Mouse (Mus musculus): ENCODE measurements around the gene Gm45213. TPM values are rescaled to one million over a fixed set of nuclear protein-coding genes. Genes with fewer than 3 reads are reported as not detected.
A peak's percentile ranks its signal among the peaks of the same experiment; 100 is the strongest.

The Gm45213 gene
- total RNA-seq (2021), result not detected
- long read RNA-seq, experiment 1, partial matches to known transcripts, result 0 of 1 reads
- long read RNA-seq, experiment 1, other reads (novel, unspliced or antisense), result 1 of 1 reads
- long read RNA-seq, experiment 2, result 0 reads

GRCm38 (mm10) chr7:66043552-66044459, at the start of gene Gm45213:
Gene Gm45213 (plus strand): TSS chr7:66043602.
- DNase-seq (ENCODE audit: low spot score in 2 of 2), result no peak

DNA sequence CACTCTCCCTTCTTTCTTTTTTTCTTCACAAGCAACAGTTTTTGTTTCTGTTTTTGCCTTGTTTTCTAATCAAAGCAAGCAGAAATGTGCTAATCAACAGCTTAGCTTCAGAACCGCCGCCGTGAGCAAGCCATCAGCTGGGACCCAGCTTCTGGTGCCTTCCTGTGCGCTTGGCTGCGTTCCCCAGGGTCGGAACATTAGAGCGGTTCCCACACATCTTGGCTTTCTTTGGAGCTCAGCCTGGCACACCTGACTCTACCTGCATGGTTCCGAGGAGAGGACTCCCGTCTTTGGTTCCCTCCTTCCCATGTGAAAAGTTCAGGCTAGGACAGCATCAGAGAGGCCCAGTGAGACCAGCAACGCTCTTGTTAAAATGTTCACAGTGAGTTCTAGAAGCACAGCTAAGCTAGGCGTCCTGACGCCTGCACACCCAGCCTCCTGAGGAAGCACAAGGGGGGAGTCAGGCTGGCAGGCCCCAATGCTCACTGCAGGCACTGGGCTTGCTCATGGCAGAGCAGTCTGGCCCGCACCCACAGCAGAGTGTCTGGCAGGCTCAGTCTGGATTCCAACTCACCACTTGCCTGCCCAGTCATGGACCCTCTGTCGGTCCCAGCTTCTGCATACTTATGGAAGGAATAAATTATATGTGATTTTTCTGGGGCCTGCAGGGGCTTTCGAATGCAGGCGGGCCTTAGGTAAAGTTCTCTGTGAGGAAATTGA, 42.2 kb upstream of the Gm45213 start:
- no peak for DNase-seq (ENCODE audit: low spot score in 2 of 2)

GRCm38 (mm10) chr7:66001797-66002196, 41.6 kb upstream of the Gm45213 start:
- DNase-seq (ENCODE audit: low spot score in 2 of 2), result no peak

GRCm38 (mm10) chr7:66003447-66003846, 40.0 kb upstream of the Gm45213 start:
- DNase-seq (ENCODE audit: low spot score in 2 of 2), result no peak

GRCm38 (mm10) chr7:66003865-66004638, 39.4 kb upstream of the Gm45213 start:
- DNase-seq (ENCODE audit: low spot score in 2 of 2), result no peak

- no peak for DNase-seq (ENCODE audit: low spot score in 2 of 2)
These were observed 38.3 kb upstream of the Gm45213 start for GRCm38 (mm10) chr7:66005066-66005465.

GRCm38 (mm10) chr7:66008161-66008891, 35.1 kb upstream of the Gm45213 start:
- DNase-seq (ENCODE audit: low spot score in 2 of 2), result no peak

GRCm38 (mm10) chr7:66008892-66009273, 34.5 kb upstream of the Gm45213 start:
- DNase-seq (ENCODE audit: low spot score in 2 of 2), result no peak

GRCm38 (mm10) chr7:66010518-66010917, 32.9 kb upstream of the Gm45213 start:
- DNase-seq (ENCODE audit: low spot score in 2 of 2), result no peak

DNA sequence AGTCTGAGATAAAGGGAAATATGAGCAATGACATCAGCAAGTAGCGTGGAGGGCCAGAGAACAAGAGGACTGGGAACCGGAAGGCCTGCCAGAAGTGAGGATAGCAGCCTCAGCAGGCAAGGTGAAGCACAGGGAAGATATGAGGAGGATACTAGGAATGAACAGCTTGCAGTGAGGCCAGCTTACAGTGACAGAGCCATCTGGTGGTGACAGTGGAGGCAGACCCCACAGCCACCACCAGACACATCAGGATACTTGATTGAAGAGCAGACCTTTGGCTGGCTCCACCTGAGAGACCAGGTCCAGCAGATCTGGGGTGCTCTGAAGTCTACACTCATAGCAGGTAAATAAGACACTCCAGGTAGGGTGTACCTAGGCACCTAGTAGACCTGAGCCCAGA, 15.7 kb upstream of the Gm45213 start:
- DNase-seq (ENCODE audit: low spot score in 2 of 2), result peak; percentile 24

- no peak for DNase-seq (ENCODE audit: low spot score in 2 of 2)
These were observed 14.5 kb upstream of the Gm45213 start for GRCm38 (mm10) chr7:66028766-66029512.

- no peak for DNase-seq (ENCODE audit: low spot score in 2 of 2)
These were observed 6.6 kb upstream of the Gm45213 start for GRCm38 (mm10) chr7:66036809-66037208.

DNA sequence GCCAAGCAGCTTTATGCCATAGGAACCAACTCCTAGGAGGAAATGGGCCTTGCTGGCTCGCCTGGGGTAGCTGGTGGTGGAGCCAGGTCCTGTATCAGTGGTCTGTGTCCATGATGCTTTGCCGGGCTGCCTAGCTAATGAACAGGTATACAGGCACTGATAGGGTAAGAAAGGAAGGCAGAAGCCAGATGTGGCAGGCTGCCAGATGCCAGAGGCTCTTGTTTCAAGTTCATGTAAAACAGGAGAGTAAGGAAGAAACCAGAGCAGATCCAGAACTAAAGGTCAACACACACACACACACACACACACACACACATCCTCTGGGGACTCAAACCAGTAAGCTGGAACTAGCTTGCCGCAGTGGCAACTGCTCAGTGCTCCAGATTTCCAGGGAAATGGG, 5.1 kb upstream of the Gm45213 start:
- DNase-seq (ENCODE audit: low spot score in 2 of 2), result no peak

- DNase-seq (ENCODE audit: low spot score in 2 of 2), result no peak
These were observed 4.7 kb upstream of the Gm45213 start for GRCm38 (mm10) chr7:66038730-66039129.

DNA sequence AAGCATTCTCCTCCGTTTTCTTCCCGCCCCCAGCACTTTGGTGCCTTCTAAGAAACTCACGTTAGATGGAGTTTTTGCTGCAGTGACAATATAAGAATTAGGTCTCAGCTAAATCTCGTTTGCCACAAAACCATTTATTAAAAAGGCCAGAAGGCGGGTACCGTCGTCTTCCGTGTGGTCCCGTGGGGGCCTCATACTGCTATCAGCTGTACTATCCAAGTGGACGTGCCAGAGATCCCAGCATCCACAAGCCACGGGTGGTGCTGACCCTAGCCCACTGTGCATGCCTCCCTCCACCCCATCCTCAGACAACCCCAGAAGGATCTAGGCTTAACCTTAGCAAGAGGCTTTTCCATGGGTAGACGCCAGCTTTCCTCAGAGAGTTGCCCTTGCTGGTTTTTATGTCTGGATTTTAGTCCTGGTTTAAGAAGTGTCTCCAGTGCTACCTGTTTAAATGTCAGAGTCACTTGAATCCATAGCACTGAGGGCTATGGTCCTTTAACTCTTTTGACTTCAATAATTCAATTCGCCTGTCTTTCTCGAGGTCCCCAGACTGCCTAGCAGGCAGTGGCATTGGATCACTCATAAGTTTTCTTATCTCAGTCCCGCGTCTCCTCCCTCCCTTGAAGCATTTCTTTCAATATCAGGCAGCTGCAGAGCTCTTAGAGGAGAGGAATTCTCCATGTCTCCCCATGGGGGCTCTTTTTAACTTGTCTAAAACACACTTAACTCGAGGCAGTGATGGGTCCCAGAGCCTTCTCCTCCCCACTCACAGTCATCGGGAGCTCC, 3.2 kb upstream of the Gm45213 start:
- DNase-seq (ENCODE audit: low spot score in 2 of 2), result no peak

GRCm38 (mm10) chr7:66044617-66045016, 1.2 kb downstream of the Gm45213 start:
- no peak for DNase-seq (ENCODE audit: low spot score in 2 of 2)

DNA sequence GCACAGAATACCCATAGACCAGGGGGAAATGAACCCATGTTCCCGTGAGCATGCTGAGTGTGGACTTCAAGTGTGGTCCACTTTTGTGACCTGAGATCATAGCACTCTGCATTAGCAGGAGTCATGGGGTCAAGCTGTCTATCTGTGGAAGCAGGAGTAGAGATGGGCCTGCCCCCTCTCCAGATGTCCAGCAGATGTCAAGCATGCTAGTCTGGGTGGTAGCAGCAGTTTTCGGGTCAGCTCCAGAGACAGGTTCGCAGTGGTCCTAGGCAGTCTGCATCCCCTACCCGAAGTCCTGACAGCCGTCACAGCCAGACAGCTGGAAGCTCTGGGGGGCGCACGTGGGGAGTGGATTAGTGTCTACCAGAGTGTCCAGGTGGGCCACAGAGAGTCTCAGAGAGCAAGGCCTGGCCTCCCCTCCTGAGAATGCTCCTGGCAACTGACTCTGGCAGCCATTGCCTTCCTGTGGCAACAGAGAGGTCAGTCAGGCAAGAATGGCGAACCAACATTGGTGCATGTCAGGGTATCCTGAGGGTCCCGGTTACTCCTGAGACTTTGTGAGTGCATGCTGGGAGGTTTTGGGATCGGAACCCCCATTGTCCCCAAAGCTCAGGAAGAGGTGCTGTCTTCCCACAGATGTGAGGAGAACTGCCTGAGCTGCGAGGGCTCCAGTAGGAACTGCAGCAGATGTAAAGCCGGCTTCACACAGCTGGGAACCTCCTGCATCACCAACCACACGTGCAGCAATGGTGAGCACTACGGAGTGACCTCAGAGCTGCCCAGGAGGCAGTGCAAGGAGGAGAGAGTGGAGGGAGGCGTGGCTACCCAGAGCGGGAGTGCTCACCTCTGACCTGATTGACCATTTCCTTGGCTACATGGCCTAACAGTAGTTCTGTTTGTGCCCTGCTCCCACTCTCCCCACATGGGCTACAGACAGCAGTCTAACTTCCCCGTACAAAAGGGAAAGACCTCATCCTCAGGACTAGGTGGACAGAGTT, 3.8 kb downstream of the Gm45213 start:
- DNase-seq (ENCODE audit: low spot score in 2 of 2), result no peak

DNA sequence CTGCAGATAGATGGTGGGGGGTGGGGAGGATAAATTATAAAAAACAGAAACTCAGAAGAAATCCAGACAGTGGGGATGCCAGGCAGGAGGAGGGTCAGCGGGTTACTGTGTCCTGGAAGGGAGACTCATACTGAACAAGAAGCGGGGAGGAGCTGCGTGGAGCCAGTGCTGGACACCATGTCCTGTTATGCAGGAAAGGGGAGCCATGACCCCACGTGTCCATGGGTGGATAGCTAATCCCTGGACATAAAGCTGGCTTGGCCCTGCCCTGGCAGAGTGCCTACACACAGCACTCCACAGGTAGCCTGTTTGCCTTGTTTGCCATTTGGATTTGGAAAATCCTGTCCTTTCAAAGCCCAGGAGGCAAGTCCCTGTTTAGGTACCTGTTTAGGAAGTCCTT, 4.6 kb downstream of the Gm45213 start:
- DNase-seq (ENCODE audit: low spot score in 2 of 2), result no peak

All from left cerebral cortex, adult 18-20 months (tissue).